Mouse (Mus musculus): ENCODE data around the gene 6030408B16Rik.

DNA sequence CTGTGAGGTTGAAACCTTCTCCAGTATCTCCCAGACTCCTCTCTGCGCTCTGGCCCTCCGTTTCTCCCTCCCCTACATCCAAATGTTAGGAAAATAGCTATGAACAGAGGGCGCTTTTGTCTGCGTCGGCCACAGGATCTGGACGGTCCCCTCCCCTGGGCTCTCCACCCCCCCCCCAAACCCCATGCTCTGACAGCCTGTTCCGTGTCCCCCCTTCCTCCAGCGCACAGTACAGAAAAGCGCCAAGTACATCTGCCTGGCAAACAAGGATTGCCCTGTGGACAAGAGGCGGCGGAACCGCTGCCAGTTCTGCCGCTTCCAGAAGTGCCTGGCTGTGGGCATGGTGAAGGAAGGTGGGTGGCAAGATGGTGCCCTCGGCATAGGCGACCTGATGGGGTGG, 21.5 kb upstream of the 6030408B16Rik start:
- TF ChIP-seq EP300 (IDR thresholded peaks at IDR 0.05; ENCODE audit: low read depth) (no peak), CTCF (IDR thresholded peaks at IDR 0.05; ENCODE audit: low read depth) (no peak)
